Mouse (Mus musculus) layer of hippocampus, adult 2 months (tissue): ENCODE measurements around the gene Mthfd2l. TPM values are rescaled to one million over a fixed set of nuclear protein-coding genes. Genes with fewer than 3 reads are reported as not detected.
A peak's percentile ranks its signal among the peaks of the same experiment; 100 is the strongest.

Experiments
- DNase-seq, 2 experiments: peaks; one replicate each; pipeline ENCODE4 v3.0.0; 2022; ENCODE audit warnings: low spot score in 2 of 2
- H3K27ac ChIP-seq: fragments of 200-600 bp; 2 replicates; pipeline ENCODE4 v1.8.1; 2022
- H3K4me3 ChIP-seq: fragments of 200-600 bp; 2 replicates; pipeline ENCODE4 v1.8.1; 2022; ENCODE audit warnings: mild to moderate bottlenecking
- CTCF ChIP-seq: fragments of 200-600 bp; conservative IDR thresholded peaks from 2 replicates; pipeline ENCODE4 v1.8.1; 2022; ENCODE audit warnings: antibody characterized with exemption, mild to moderate bottlenecking, moderate library complexity
- long read RNA-seq, 2 experiments: library from polyadenylated mRNA; stranded (forward); transcript quantifications; one replicate each; pipeline ENCODE4 v2.0.0; 2021; ENCODE audit warnings: borderline mapping rate in 2 of 2
- total RNA-seq, 2 experiments: library from RNA; stranded (reverse); gene quantifications; 2 replicates each; pipeline ENCODE4 v1.2.3; 2021

Gene Mthfd2l
- total RNA-seq, result 10 to 100 TPM; 18.3 to 24.4 TPM
- long read RNA-seq, experiment 1, transcript Mthfd2l-203 (2 exons, 688 nt), result major isoform, 7 of 15 reads
- long read RNA-seq, experiment 1, partial matches to known transcripts, result 2 of 15 reads
- long read RNA-seq, experiment 1, other reads (novel, unspliced or antisense), result 5 of 15 reads
- long read RNA-seq, experiment 2, transcript Mthfd2l-203 (2 exons, 688 nt), result major isoform, 9 of 14 reads
- long read RNA-seq, experiment 2, partial matches to known transcripts, result 0 of 14 reads
- long read RNA-seq, experiment 2, other reads (novel, unspliced or antisense), result 5 of 14 reads

DNA sequence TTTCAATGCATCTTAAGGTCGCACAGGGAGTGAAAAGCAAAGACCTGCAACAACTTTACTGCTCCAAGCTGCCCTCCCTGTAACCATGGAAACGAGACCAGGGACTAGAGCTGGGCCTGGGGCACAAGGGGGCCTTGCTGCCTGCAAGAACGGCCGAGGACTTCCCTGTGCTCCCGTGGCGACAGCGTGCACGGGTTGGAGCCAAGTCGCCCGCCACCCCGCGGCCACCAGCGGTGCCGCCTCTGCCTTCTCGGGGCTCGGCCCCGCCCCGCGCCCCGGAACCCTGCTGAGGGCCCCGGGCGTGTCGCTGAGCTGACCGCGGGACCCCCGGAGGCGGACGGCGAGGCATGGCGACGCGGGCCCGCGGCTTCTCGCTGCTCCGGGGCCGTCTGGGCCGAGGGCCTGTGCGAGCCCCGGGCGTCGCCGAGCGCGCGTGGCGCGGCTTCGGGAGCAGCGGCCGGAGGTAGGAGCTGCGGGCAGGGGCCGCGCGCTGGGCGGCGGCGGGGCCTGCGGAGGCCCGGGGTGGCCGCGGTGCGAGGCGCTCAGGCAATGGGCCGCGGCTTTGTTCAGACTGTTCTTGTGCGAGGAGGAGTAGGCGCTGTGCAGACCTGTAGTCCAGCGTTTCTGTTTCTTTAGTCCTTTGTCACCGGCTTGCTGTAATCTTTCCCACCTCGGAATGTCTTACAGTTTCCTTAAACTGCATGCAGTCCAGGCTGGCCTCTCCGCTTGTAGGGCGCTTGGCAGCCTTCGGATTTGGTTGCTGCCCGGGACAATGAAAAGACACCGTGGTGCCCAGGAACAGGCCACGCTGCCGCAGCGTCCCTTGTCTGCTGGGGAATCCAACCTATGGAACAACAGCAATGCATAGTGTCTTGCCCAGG, at the start of gene Mthfd2l:
Gene Mthfd2l (plus strand): TSS at position 147 of the 881 bp plus-strand sequence.
- DNase-seq, result peak; percentile 61 to 80
- Histone ChIP-seq H3K4me3 (peak within 1 kb of the TSS; percentile 76), H3K27ac (peak within 1 kb of the TSS; percentile 88)
- TF ChIP-seq CTCF, result peak; percentile 82

DNA sequence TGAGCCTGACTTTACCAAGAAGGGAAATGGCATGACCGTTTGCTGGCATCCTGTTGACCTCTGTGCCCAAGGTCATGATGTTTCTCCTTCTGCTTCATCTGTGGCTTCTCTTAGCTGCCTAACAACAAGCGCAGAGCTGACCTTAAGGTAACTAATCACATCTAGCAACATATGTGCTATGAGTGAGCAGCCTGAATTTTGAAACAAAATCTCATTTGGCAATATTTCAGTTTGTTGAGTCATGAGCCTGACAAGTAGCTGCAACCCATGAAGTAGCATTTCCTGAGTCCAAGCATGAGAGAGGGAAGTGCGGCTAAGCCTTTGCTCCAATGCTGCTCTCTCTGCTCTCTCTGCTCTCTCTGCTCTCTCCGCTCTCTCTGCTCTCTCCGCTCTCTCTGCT, 49.2 kb upstream of the Mthfd2l start:
- H3K4me3 ChIP-seq, result no peak overlapping the region
- TF ChIP-seq CTCF, result no peak
- DNase-seq, result no peak
- H3K27ac ChIP-seq, result no peak overlapping the region

DNA sequence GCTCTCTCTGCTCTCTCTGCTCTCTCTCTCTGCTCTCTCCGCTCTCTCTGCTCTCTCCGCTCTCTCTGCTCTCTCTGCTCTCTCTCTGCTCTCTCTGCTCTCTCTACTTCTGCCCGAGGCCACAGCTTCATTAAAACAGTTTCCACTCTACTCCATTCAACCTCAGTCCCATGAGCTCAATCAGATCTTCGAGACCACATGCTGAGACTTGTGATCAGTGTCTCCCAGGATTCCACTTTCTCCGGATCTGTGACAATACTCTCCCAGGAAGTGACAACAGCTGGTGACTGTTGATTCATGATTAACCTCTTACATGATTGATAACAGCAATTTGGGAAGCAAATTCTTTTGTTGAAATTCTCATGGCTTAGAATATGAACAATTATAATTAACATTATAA, 48.8 kb upstream of the Mthfd2l start:
- TF ChIP-seq CTCF, result no peak
- Histone ChIP-seq H3K4me3 (no peak overlapping the region), H3K27ac (no peak overlapping the region)
- DNase-seq, result no peak

DNA sequence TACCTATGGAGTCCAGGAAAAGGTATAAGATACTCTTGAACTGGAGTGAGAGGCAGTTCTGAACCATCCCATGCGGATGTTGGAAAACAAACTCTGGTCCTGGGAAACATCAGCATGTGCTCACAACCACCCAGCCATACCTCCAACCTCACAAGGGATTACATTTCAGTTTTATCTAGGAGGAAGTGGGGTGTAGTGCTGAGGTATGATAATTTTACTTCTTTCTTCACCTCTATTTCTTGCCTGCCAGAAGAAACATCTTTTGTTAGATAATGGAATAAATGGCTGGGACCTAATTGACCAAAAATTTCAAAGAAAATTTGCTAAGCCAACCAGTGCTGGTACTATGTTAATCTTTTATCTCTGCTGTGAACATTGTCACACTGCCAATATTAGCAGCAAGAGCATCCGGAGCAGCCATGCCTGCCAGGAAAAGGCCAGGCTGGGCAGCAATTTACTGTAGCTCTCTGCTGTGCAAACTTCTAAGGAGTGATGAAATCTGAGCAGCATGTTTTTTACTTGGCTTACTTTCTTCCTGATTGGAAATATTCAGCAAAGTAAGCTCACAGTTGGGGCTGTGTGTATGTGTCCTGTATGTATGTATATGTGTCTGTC, 46.2 kb upstream of the Mthfd2l start:
- Histone ChIP-seq H3K4me3 (no peak overlapping the region), H3K27ac (no peak overlapping the region)
- no peak for DNase-seq
- TF ChIP-seq CTCF, result no peak

DNA sequence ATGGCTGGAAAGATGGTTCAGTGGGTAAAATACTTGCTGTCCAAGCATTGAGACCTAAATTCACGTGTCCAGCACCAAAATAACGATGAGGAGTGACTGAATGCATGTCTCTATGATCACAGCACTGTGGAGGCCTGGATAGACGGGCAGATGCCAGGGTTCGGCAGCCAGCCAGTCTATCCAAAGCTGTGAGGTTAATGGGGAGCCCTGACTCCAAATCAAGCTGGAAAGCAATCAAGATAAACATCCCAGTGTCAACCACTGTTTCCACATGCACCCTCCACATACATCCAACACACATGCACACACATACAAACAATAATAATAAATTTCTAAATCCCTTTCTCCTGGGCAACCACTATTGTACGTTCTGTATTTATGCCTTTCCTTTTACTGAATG, 42.3 kb upstream of the Mthfd2l start:
- H3K27ac ChIP-seq, result no peak overlapping the region
- TF ChIP-seq CTCF, result no peak
- H3K4me3 ChIP-seq, result no peak overlapping the region
- DNase-seq, result no peak

DNA sequence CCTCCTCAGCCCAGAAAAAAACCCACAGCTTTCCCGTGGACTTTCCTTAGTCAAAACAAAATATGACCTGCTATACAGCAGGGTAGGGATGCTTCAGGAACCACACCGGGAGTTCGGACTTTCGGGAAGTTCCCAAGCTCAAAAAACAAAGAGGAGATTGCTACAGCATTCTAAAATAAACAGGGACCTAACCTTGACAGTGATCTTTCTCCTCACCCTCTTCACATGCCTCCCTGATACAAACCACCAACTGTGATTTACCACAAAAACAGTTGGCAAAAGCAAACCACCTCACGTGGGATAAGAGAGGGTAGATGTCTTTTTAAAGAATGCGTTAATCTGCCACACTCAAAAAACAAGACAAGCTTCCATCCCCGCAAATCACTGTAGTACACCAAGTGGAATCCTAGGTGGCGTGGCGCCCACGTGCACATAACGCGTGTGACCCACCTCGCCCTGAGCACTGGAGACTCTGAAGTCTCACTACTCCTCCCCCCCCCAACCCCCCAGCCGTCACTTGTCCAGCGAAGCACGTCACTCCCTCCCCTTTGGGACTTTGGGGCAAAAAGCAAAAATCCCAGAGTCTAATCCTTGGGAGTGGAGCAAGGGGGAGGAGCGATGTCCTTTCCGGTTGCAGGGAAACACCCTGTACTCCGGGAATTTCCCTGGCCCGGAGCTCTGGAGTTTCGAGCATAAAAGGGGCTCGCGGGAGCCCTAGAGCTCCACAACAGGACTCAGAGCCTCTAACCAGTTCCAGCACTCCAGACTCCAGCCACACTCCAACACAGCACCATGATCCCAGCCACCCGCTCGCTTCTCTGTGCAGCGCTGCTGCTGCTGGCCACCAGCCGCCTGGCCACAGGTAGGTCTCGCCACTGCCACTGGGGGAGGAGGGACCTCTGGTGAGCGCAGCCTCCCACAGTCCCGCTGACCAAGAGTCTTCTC, 40.1 kb upstream of the Mthfd2l start, which contains the start of gene Cxcl1:
Gene Cxcl1 (plus strand): TSS at position 723 of the 945 bp plus-strand sequence.
- DNase-seq, result no peak
- no peak within 1 kb of the TSS for H3K27ac ChIP-seq
- TF ChIP-seq CTCF, result peak; percentile 60
- H3K4me3 ChIP-seq, result peak within 1 kb of the TSS; percentile 46

DNA sequence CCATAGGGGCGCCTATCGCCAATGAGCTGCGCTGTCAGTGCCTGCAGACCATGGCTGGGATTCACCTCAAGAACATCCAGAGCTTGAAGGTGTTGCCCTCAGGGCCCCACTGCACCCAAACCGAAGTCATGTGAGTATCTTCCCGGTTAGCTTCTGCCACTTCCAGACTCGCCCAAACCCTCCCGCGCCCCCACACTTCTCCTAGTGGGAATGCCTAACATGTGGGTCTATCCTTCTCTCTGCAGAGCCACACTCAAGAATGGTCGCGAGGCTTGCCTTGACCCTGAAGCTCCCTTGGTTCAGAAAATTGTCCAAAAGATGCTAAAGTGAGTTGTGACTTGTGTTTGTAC, 39.5 kb upstream of the Mthfd2l start:
- Histone ChIP-seq H3K27ac (no peak overlapping the region), H3K4me3 (peak overlapping the region; percentile 46)
- no peak for TF ChIP-seq CTCF

DNA sequence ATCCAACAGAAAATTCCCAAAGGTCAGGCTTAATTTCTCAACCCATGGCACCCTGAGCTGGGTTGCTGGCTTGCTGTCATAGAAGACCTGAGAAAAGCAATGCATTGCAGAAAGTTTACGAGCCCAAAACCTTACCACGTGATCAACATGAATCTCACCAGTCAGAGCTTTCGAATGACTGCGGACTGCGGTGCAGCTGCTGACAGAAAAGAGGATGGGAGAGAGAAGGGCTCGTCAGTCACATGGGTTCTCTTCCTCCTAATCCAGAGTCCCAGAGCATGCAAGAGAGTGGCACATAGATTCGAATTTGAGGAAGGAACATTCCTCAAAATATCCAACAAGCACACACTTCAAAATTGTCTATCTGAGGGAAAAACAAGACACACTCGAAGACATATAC, 36.7 kb upstream of the Mthfd2l start:
- H3K27ac ChIP-seq, result no peak overlapping the region
- DNase-seq, result no peak
- no peak for TF ChIP-seq CTCF
- no peak overlapping the region for H3K4me3 ChIP-seq

More for the DNA sequence above, 39.5 kb upstream of the Mthfd2l start:
- DNase-seq, result no peak

DNA sequence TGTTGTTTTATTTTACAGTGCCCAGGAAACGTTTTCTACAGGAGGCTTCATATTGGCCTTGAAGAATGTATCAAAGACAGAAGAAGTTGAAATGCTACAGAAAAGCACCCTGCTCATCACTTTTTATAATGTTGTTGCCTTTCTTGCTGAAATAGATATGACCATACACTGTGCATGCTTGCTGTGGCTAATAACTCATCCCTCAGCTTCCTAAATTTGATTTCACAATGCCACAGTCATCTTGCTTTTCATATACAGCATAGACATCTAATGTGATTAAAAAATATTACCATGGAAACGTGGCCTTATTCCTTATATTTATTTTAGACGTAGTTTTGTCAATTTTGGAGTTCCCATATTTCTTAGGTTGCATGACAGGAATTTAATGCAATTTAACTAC, 33.5 kb upstream of the Mthfd2l start:
- H3K4me3 ChIP-seq, result no peak overlapping the region
- TF ChIP-seq CTCF, result no peak
- DNase-seq, result no peak
- H3K27ac ChIP-seq, result no peak overlapping the region

DNA sequence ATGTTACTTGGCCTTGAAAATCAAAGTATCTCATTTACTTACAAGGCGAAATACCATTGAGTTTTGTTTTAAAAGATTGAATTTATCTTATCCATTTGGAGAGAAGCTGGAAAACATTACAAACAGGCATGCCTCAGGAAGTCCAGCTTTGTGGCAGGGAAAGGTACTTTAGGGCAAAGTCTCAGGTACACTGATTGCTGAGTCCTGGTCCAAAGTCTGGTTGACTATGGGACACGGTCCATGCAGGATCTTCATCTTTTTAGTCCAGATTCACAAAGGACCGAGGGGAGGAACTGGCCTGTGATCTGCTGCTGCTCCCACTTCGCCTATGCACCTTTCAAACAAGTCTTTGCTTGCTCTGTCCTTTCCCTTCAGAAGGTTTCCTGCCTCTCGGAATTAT, 31.6 kb upstream of the Mthfd2l start:
- H3K27ac ChIP-seq, result no peak overlapping the region
- no peak for DNase-seq
- no peak for TF ChIP-seq CTCF
- H3K4me3 ChIP-seq, result no peak overlapping the region

DNA sequence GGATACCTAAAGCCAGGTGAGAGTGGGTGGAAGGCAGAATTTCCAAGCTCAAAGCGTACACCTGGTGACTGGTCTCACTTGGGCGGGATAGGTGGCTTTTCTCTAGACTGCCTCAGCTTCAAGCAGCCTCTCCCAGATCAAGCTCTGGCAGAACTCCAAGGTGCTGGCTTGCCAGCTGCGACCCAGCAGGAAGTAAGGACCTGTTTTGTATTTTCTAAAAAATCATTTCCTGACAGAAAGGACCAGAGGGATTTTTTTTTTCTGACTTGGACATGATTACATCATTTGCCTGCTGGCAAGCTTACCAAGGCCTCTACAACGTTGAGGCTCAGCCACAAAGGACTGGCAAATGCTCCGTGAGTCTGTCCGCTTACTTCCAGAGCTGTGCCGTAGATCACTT, 30.8 kb upstream of the Mthfd2l start:
- no peak for DNase-seq
- Histone ChIP-seq H3K4me3 (no peak overlapping the region), H3K27ac (no peak overlapping the region)
- TF ChIP-seq CTCF, result no peak

DNA sequence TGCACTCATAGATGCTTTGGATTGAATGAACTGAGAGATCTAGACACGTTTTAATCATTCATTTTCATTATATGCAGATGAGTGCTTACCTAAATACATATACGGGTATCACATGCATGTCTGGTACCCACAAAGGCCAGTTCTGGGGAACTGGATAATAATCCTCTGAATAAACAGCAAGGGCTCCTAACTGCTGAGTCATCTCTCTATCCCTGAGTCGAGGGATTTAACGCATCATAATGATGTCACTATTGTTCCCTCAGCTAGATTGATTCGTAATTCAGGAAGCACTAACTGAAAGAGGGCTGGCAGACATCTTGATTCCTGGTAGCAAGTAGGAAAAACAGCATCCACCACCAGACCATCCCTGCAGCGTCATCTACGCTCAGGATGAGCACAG, 30.2 kb upstream of the Mthfd2l start:
- TF ChIP-seq CTCF, result no peak
- DNase-seq, result no peak
- Histone ChIP-seq H3K27ac (no peak overlapping the region), H3K4me3 (no peak overlapping the region)
